Mouse (Mus musculus) heart, embryonic 16.5 days (tissue): ENCODE data around the gene Gm17387. TPM values are rescaled to one million over a fixed set of nuclear protein-coding genes. Genes with fewer than 3 reads are reported as not detected.
A peak's percentile ranks its signal among the peaks of the same experiment; 100 is the strongest.

Experiments
- ATAC-seq: fragments of 200-750 bp; cut with Nextera tagmentation; replicated peaks from 2 replicates; pipeline ENCODE4 v1.8.0; 2017; ENCODE audit warnings: moderate number of reproducible peaks; ENCODE audit not compliant: insufficient read depth, low FRiP score; ENCODE audit errors: extremely low read depth
- H3K27ac ChIP-seq: fragments of 300-500 bp; sonication (generic); 2 replicates; pipeline ENCODE4 v1.5.1; 2014; ENCODE audit warnings: mild to moderate bottlenecking, low read length, control low read depth, moderate library complexity
- H3K27me3 ChIP-seq: fragments of 300-500 bp; sonication (generic); 2 replicates; pipeline ENCODE4 v1.6.1; 2014; ENCODE audit warnings: low read length, mixed read lengths; ENCODE audit not compliant: control insufficient read depth, insufficient read depth
- H3K36me3 ChIP-seq: fragments of 300-500 bp; sonication (generic); 2 replicates; pipeline ENCODE4 v1.6.1; 2014; ENCODE audit not compliant: control insufficient read depth, insufficient read depth
- H3K4me1 ChIP-seq: fragments of 300-500 bp; sonication (generic); 2 replicates; pipeline ENCODE4 v1.6.1; 2014; ENCODE audit warnings: low read length, mixed read lengths; ENCODE audit not compliant: control insufficient read depth, insufficient read depth
- H3K4me2 ChIP-seq: fragments of 300-500 bp; sonication (generic); 2 replicates; pipeline ENCODE4 v1.6.1; 2014; ENCODE audit warnings: low read depth, mild to moderate bottlenecking, control low read depth, low read length
- H3K4me3 ChIP-seq: fragments of 300-500 bp; sonication (generic); 2 replicates; pipeline ENCODE4 v1.5.1; 2014; ENCODE audit warnings: mild to moderate bottlenecking, control low read depth, low read length
- H3K9ac ChIP-seq: fragments of 300-500 bp; sonication (generic); 2 replicates; pipeline ENCODE4 v1.6.1; 2014; ENCODE audit warnings: low read length, control low read depth
- H3K9me3 ChIP-seq: fragments of 300-500 bp; sonication (generic); replicated peaks from 2 replicates; pipeline ENCODE4 v1.6.1; 2016; ENCODE audit warnings: low read length; ENCODE audit not compliant: control insufficient read depth
- WGBS: fragments of 180-500 bp; shearing (Covaris S2); extraction: QIAGEN DNeasy Blood & Tissue Kit; methylation state at CpG from one replicate; pipeline ENCODE4 v1.1.7; 2014; 5-methylcytosine and 5-hydroxymethylcytosine counted together
- polyA plus RNA-seq: library from polyadenylated mRNA; unstranded; fragments of >200 nt; fragmentation: Nextera tagmentation; extraction: Ambion mirVana; gene quantifications from 2 replicates; pipeline ENCODE4 v1.2.1, GENCODE M21; 2015

Gene Gm17387
- polyA plus RNA-seq, 1 experiment from 2014 or later: not detected

DNA sequence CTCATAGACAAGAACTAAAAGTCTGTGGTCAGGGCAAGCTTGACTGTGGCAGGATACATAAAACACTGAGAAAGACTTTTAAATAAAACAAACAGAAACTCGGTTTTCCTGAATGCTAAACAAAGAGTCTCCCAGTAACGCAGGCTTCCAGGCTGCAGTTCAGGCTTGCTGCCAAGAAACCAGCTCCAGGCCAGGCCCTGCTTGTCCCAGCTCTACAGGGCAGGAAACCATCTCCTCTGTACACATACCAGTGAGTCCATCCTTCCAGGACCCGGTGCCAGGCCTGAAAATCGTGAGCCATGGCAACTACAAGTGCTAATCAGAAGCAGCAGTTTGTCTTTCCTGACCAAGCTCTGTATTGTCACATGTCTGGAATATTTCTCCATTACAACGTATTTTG, 12.7 kb downstream of the Gm17387 start:
- Histone ChIP-seq H3K27ac (peak overlapping the region; percentile 87), H3K9ac (peak overlapping the region; percentile 20; the same call in 1 of the 2 replicates), H3K36me3 (no peaks in the 10 kb centered on the region), H3K4me1 (peaks cover 9% of the 10 kb centered on the region), H3K4me3 (no peak overlapping the region), H3K4me2 (peak overlapping the region; percentile 40; the same call in 1 of the 2 replicates), H3K9me3 (no peaks in the 10 kb centered on the region), H3K27me3 (no peaks in the 10 kb centered on the region)
- peak; percentile 83 for ATAC-seq
- 12% methylated on average over 5 of the region's 5 CpGs for WGBS

DNA sequence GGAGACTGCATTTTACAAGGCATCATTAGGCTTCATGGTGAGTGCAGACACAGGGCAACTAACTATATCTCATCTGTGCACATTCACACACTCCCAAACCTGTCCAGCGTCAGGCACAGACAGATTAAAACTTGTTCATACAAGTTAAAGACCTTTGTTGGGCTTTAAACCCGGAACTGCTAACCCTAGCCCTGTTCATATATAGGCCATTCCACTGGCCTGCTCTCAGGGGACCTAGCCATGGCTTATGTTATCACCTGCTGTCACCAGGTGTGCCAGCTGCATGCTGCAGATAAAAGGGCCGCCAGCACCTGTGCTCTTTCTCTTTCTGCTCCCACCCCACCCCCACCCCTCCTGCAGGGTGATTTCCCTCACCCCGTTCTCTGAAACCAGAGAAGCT, 13.6 kb downstream of the Gm17387 start:
- Histone ChIP-seq H3K9ac (no peak overlapping the region), H3K4me1 (peaks cover 14% of the 10 kb centered on the region), H3K9me3 (no peaks in the 10 kb centered on the region), H3K4me3 (no peak overlapping the region), H3K4me2 (no peak overlapping the region), H3K27ac (no peak overlapping the region), H3K27me3 (no peaks in the 10 kb centered on the region), H3K36me3 (no peaks in the 10 kb centered on the region)
- no peak for ATAC-seq
- WGBS: 47% methylated on average over 4 of the region's 4 CpGs

DNA sequence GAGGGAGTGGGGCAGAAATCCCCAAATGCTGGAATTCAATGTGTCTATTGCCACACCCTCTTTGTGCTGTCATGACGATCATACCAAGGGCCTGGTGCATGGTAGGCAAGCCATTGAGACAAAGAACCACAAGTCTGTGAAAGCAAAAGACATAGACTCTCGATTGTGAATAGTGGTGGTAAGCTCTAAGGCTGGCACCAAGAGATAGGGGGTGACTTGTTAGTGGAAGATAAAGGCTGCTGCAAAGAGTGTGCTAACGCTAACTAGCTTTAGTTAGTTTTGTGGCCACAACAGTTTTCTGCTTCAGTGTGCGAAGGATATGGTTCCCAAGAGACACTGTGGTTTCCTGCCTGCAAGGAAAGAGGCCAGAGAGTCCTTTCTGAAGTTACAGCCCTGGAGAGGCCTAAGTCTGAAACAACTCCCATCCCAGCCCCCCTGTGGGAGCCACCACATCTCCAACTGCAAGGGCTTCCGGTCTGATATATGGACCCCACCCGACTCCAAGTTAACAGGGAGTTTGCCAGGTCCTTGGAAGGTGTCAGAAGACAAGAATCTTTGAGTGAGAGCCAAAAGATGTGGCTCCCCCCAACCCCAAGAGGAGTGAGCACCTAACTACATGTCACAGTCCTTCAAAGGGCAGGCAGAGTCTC, 18.1 kb downstream of the Gm17387 start:
- Histone ChIP-seq H3K9me3 (no peaks in the 10 kb centered on the region), H3K36me3 (no peaks in the 10 kb centered on the region), H3K27ac (peak overlapping the region; percentile 89), H3K27me3 (peaks cover 4% of the 10 kb centered on the region; the same call in 1 of the 2 replicates), H3K4me2 (peak overlapping the region; percentile 89), H3K9ac (peak overlapping the region; percentile 50), H3K4me1 (peaks cover 9% of the 10 kb centered on the region), H3K4me3 (no peak overlapping the region)
- 53% methylated on average over 6 of the region's 6 CpGs for WGBS
- ATAC-seq: no peak

DNA sequence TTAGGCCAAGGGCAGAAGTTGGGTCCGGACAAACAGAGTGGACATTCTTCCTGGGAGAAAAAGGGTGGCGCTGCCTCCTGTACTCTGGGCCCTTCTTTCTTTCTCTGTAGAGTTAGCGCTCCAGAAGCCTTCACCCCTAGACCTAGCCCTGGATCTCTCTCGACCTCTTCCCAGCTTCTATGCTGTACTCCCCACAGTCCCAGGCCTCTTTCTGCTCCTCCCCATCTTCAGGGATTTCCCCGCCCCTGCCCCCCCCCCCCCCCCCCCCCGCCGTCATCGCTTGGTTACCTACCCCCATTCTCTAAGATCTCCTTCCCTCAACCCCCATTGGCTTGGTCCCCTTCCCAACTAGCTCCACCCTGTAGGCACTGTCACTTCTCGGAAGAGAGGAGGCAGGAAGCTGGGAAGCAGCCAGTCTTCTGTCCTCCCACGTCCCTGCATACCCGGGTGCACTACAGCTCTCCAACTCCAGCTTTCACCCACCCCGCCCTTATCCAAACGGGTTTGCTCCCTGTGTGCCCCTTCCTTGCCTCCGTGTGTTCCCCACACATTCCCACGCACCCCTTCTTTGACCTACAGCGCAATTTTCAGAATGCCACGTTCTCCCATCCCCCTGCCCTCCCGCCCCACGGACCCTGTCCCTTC, 18.8 kb downstream of the Gm17387 start:
- Histone ChIP-seq H3K27ac (peak overlapping the region; percentile 90), H3K4me1 (peaks cover 9% of the 10 kb centered on the region), H3K27me3 (peaks cover 4% of the 10 kb centered on the region; the same call in 1 of the 2 replicates), H3K9me3 (no peaks in the 10 kb centered on the region), H3K4me3 (peak overlapping the region; percentile 48), H3K36me3 (no peaks in the 10 kb centered on the region), H3K4me2 (peak overlapping the region; percentile 89), H3K9ac (peak overlapping the region; percentile 63)
- WGBS: 5% methylated on average over 16 of the region's 19 CpGs
- peak; percentile 86 for ATAC-seq

DNA sequence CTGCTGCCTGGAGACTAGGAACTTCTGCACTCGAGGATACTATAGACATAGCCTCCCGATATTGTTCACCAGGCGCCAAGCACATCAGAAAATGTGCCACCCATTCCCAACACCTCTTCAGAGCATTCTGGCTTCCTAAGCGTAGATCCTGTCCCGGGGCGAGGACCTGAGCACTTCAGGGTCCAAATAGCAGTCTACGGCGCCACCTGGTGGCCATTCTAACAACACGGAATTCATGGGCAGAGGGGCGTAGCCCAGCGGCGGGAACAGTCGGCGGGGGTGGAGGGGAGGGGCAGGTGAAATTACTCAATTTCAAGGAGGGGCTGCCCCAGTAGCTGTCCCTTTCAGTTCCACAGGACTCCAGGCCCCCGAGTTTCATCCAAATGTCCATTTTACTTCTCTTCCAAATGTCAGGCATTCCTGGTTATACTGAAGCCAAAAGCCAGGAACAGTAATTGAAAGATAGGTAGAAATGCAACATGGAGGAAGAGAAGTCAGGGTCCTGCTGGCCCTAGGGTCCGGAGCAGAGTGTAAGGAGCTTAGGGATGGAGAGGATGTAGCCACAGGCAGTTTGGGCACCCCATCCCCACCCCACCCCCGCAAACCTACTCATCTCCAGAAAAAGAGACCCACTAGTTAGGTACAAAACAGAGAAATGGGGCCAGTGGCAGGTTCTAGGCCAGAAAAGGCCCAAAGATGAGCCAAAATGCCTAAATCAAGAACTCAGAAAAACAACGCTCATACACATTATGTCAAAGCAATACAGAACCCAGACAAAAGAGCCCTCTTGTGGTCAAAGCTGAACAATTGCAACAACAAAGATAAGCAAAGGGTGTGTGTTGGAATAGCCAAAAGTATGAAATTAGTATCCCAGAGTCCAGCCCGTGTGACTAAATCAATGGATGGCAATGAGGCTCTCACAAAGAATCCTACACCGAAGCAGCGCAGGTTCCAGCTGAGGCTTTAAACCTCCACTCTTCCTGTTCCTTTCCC, 19.6 kb downstream of the Gm17387 start:
- peak overlapping the region; percentile 90 for H3K27ac ChIP-seq
- H3K9ac ChIP-seq: peak overlapping the region; percentile 63
- WGBS: 9% methylated on average over 21 of the region's 21 CpGs
- H3K36me3 ChIP-seq: no peaks in the 10 kb centered on the region
- peak; percentile 91 for ATAC-seq
- H3K4me1 ChIP-seq: peaks cover 9% of the 10 kb centered on the region
- H3K4me3 ChIP-seq: peak overlapping the region; percentile 48
- peaks cover 4% of the 10 kb centered on the region; the same call in 1 of the 2 replicates for H3K27me3 ChIP-seq
- H3K9me3 ChIP-seq: no peaks in the 10 kb centered on the region
- peak overlapping the region; percentile 89 for H3K4me2 ChIP-seq

DNA sequence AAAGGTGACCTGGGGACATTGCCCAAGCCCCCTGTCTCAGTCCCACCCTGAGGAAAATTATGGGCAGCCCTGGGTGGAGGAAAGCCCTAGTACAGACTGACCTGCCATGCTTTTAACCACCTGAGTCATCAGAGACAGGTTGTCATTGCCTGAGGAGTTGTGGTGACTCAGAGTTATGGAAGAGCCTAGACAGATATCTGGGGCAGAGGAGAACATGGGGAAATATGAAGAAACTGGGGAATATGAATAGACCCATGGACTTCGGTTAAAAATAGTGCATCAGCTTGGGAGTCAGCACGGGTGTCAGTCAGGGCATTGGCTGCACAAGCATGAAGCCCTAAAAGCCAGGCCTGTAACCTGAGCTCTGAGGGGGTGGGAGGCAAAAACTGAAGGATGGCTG, 20.4 kb downstream of the Gm17387 start:
- Histone ChIP-seq H3K27me3 (peaks cover 4% of the 10 kb centered on the region; the same call in 1 of the 2 replicates), H3K9me3 (no peaks in the 10 kb centered on the region), H3K9ac (no peak overlapping the region), H3K4me2 (no peak overlapping the region), H3K4me1 (peaks cover 9% of the 10 kb centered on the region), H3K27ac (no peak overlapping the region), H3K4me3 (no peak overlapping the region), H3K36me3 (no peaks in the 10 kb centered on the region)
- no peak for ATAC-seq
- WGBS: 47% methylated on average over 2 of the region's 2 CpGs

DNA sequence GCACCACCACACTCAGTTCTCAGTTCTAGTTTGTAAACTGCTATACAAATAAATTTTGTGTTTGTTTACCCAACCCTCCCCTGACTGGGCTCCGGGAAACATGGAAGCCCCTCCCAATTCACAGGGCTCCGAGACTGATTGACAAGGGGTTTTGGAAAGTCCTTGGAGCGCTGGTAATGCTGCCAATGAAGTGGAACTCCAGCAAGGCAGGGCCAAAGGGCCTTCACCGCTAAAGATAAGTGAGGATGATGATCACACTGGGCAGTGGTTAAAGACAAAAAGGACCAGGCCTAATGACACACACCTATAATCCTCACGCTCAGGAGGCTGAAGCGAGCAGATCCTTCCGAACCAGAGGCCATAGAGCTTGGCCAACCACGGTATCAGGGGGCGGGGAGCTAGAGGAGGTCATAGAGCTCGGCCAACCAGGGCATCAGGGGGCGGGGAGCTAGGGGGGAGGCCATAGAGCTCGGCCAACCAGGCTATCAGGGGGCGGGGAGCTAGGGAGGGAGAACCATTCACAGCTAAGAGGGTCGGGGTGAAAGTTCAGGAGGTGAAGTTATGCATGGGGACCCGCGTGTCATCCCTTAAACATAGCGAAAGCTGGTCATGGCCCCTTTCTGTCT, 22.2 kb downstream of the Gm17387 start:
- Histone ChIP-seq H3K9me3 (peaks cover 3% of the 10 kb centered on the region), H3K9ac (no peak overlapping the region), H3K36me3 (no peaks in the 10 kb centered on the region), H3K4me2 (no peak overlapping the region), H3K4me3 (no peak overlapping the region), H3K27me3 (peaks cover 8% of the 10 kb centered on the region), H3K4me1 (peaks cover 9% of the 10 kb centered on the region), H3K27ac (no peak overlapping the region)
- WGBS: 62% methylated on average over 17 of the region's 17 CpGs
- ATAC-seq: no peak

DNA sequence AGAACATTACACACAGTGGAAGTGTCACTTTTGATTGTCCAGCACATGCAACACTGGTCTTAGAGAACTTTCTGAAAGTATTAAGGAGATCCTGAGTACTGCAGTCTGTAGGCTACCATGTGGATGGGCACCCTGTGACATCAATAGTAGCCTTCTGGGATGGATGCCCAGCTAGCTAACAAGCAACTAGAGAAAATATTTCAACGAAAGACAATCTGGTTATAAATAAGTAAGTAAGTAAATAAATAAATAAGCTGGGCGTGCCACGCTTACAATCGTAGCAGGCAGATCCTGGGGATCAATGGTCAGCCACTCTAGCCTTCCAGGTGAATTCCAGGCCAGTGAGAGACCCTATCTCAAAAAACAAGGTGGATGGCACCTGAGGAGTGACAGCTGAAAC, 23.1 kb downstream of the Gm17387 start:
- Histone ChIP-seq H3K9me3 (peaks cover 3% of the 10 kb centered on the region), H3K27ac (no peak overlapping the region), H3K4me3 (no peak overlapping the region), H3K4me2 (no peak overlapping the region), H3K36me3 (no peaks in the 10 kb centered on the region), H3K4me1 (peaks cover 9% of the 10 kb centered on the region), H3K27me3 (peaks cover 8% of the 10 kb centered on the region), H3K9ac (no peak overlapping the region)
- ATAC-seq: no peak
- 84% methylated on average over 4 of the region's 4 CpGs for WGBS
